Mouse (Mus musculus) olfactory bulb, adult 2 months (tissue): ENCODE measurements around the gene Fbxl4. TPM values are rescaled to one million over a fixed set of nuclear protein-coding genes. Genes with fewer than 3 reads are reported as not detected.

Experiments
- H3K27ac ChIP-seq: fragments of 200-500 bp; 2 replicates; pipeline ENCODE4 v1.5.1; 2012; ENCODE audit warnings: low read depth, low read length; ENCODE audit not compliant: insufficient read depth
- H3K4me1 ChIP-seq: fragments of 200-500 bp; 2 replicates; pipeline ENCODE4 v1.6.1; 2012; ENCODE audit warnings: low read length; ENCODE audit not compliant: control insufficient read depth, insufficient read depth
- H3K4me3 ChIP-seq: fragments of 200-500 bp; 2 replicates; pipeline ENCODE4 v1.5.1; 2012; ENCODE audit warnings: mild to moderate bottlenecking, low read depth, low read length, moderate library complexity; ENCODE audit not compliant: insufficient read depth
- CTCF ChIP-seq: fragments of 200-500 bp; IDR thresholded peaks from 2 replicates; pipeline ENCODE4 v1.5.1; 2012; ENCODE audit warnings: low read depth, mild to moderate bottlenecking, low read length, moderate library complexity; ENCODE audit not compliant: insufficient read depth
- POLR2A ChIP-seq: fragments of 200-500 bp; IDR thresholded peaks from 2 replicates; pipeline ENCODE4 v1.6.1; 2012; ENCODE audit warnings: mild to moderate bottlenecking, low read depth, low read length, moderate library complexity; ENCODE audit not compliant: insufficient read depth
- WGBS: fragments of 180-500 bp; shearing (Covaris S2); methylation state at CpG from one replicate; pipeline ENCODE4 v1.1.7; 2018; 5-methylcytosine and 5-hydroxymethylcytosine counted together
- polyA plus RNA-seq: library from polyadenylated mRNA; stranded (reverse); fragments of >200 nt; gene quantifications from 2 replicates; pipeline ENCODE4 v1.2.4, GENCODE M21; 2012; ENCODE audit warnings: low replicate concordance; ENCODE audit not compliant: missing spikeins, insufficient read depth, insufficient read length

Fbxl4 gene
- polyA plus RNA-seq, 1 experiment = not detected

- no peak for TF ChIP-seq CTCF
- TF ChIP-seq POLR2A = no peak
- WGBS = 91% methylated on average over 1 of the region's 1 CpGs
- no peak overlapping the region for H3K27ac ChIP-seq
- no peaks in the 10 kb centered on the region for H3K4me1 ChIP-seq
- H3K4me3 ChIP-seq = no peak overlapping the region
Measured at GRCm38 (mm10) chr4:22383528-22384265, 26.4 kb downstream of the Fbxl4 start.

- H3K27ac ChIP-seq = no peak overlapping the region
- H3K4me3 ChIP-seq = no peak overlapping the region
- H3K4me1 ChIP-seq = peaks cover 5% of the 10 kb centered on the region
- TF ChIP-seq CTCF (no peak), POLR2A (no peak)
- 57% methylated on average over 7 of the region's 7 CpGs for WGBS
Measured at GRCm38 (mm10) chr4:22390045-22390444, 32.7 kb downstream of the Fbxl4 start.

- no peak overlapping the region for H3K4me3 ChIP-seq
- H3K4me1 ChIP-seq = peaks cover 5% of the 10 kb centered on the region
- TF ChIP-seq POLR2A = no peak
- no peak for TF ChIP-seq CTCF
- WGBS = 34% methylated on average over 13 of the region's 13 CpGs
- H3K27ac ChIP-seq = peak overlapping the region; percentile 35
Measured at GRCm38 (mm10) chr4:22392777-22393473, 35.6 kb downstream of the Fbxl4 start.

GRCm38 (mm10) chr4:22395404-22395803, 38.1 kb downstream of the Fbxl4 start:
- no peak overlapping the region for H3K27ac ChIP-seq
- WGBS = 94% methylated on average over 2 of the region's 2 CpGs

GRCm38 (mm10) chr4:22396484-22397000, 39.2 kb downstream of the Fbxl4 start:
- Histone ChIP-seq H3K4me3 (no peak overlapping the region), H3K27ac (no peak overlapping the region), H3K4me1 (peaks cover 3% of the 10 kb centered on the region)
- TF ChIP-seq POLR2A (no peak), CTCF (no peak)
- 97% methylated on average over 1 of the region's 1 CpGs for WGBS

More at GRCm38 (mm10) chr4:22395404-22395803, 38.1 kb downstream of the Fbxl4 start:
- Histone ChIP-seq H3K4me3 (no peak overlapping the region), H3K4me1 (peaks cover 5% of the 10 kb centered on the region)
- TF ChIP-seq CTCF (no peak), POLR2A (no peak)

- WGBS = 95% methylated on average over 5 of the region's 5 CpGs
- H3K4me3 ChIP-seq = no peak overlapping the region
Measured at GRCm38 (mm10) chr4:22397003-22397402, 39.7 kb downstream of the Fbxl4 start.

GRCm38 (mm10) chr4:22402032-22402431, 44.7 kb downstream of the Fbxl4 start:
- Histone ChIP-seq H3K4me3 (no peak overlapping the region), H3K4me1 (no peaks in the 10 kb centered on the region), H3K27ac (no peak overlapping the region)
- TF ChIP-seq POLR2A (no peak), CTCF (no peak)
- 88% methylated on average over 3 of the region's 3 CpGs for WGBS

More at GRCm38 (mm10) chr4:22397003-22397402, 39.7 kb downstream of the Fbxl4 start:
- Histone ChIP-seq H3K4me1 (peaks cover 3% of the 10 kb centered on the region), H3K27ac (no peak overlapping the region)
- TF ChIP-seq POLR2A (no peak), CTCF (no peak)

- Histone ChIP-seq H3K27ac (no peak overlapping the region), H3K4me1 (no peaks in the 10 kb centered on the region), H3K4me3 (no peak overlapping the region)
- TF ChIP-seq CTCF (no peak), POLR2A (no peak)
- WGBS = 96% methylated on average over 10 of the region's 10 CpGs
Measured at GRCm38 (mm10) chr4:22402930-22403329, 45.6 kb downstream of the Fbxl4 start.

GRCm38 (mm10) chr4:22420627-22421026, 63.3 kb downstream of the Fbxl4 start:
- H3K4me3 ChIP-seq = no peak overlapping the region
- TF ChIP-seq CTCF (no peak), POLR2A (no peak)
- no peak overlapping the region for H3K27ac ChIP-seq
- no peaks in the 10 kb centered on the region for H3K4me1 ChIP-seq
- 47% methylated on average over 2 of the region's 2 CpGs for WGBS
